In the genomic region with DNA sequence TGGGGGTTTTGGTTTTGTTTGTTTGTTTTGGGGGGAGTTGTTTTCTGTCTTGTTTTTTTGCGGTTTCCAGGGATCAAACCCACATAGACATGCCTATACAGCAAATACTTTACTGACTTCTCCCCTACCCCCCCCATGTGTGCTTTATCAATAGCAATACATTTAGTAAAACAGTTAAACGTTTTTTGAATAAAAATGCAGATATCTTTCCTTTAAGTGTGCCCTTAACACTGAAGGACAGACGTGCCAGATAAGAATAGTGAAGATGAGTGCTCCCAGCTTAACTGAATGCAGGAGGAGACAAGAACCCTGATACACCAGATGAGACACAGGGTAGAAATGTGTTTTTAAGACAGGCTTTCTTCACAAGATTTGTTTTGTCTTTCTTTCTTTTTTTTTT, we compare ENCODE assay signal across 1 mouse cellular context.
TF ChIP-seq lines count a peak whose summit lies in the region.

No protein-coding gene starts in this region.

TF ChIP-seq in MEL, 35 proteins besides CTCF, POLR2A, EP300 and RAD21:
- TF ChIP-seq SIN3A (IDR thresholded peaks at IDR 0.05; ENCODE audit: low read length) (peak; percentile 76), HCFC1 (IDR thresholded peaks at IDR 0.05; ENCODE audit: low read depth, low read length) (peak; percentile 21; the same call in 1 of the 2 replicates), NELFE (IDR thresholded peaks at IDR 0.05; ENCODE audit: low read depth, low read length) (no peak), TCF12 (IDR thresholded peaks at IDR 0.05; ENCODE audit: low read depth, low read length) (peak; percentile 91), ZNF384 (IDR thresholded peaks at IDR 0.05; ENCODE audit: low read depth, low read length) (peak; percentile 32; the same call in 1 of the 2 replicates), E2F4 (IDR thresholded peaks at IDR 0.05; ENCODE audit: borderline replicate concordance, low read depth, low read length) (no peak), MXI1 (IDR thresholded peaks at IDR 0.05; ENCODE audit: low read depth, low read length) (no peak; the same call in 1 of the 2 replicates), ZMIZ1 (IDR thresholded peaks at IDR 0.05; ENCODE audit: low read depth, low read length) (no peak), MAFK (IDR thresholded peaks at IDR 0.05; ENCODE audit: borderline replicate concordance, low read depth, low read length) (0 out of 2 replicates have a peak, but pooled peaks have one; percentile 30), ETS1 (IDR thresholded peaks at IDR 0.05; ENCODE audit: low read depth, low read length) (peak; percentile 74), MAZ (IDR thresholded peaks at IDR 0.05; ENCODE audit: low read depth, low read length) (peak; percentile 57; the same call in 1 of the 2 replicates), MYB (IDR thresholded peaks at IDR 0.05; ENCODE audit: low read depth, low read length) (peak; percentile 98), BHLHE40 (IDR thresholded peaks at IDR 0.05; ENCODE audit: borderline replicate concordance, low read depth, low read length) (peak; percentile 74; the same call in 1 of the 2 replicates), MYC (IDR thresholded peaks at IDR 0.05; ENCODE audit: low read depth, low read length) (0 out of 2 replicates have a peak, but pooled peaks have one; percentile 42), TAL1 (IDR thresholded peaks at IDR 0.05; ENCODE audit: low read length) (0 out of 2 replicates have a peak, but pooled peaks have one; percentile 11), MAX (IDR thresholded peaks at IDR 0.05; ENCODE audit: low read length) (peak; percentile 39; the same call in 1 of the 2 replicates), POLR2AphosphoS2 (IDR thresholded peaks at IDR 0.05; ENCODE audit: low read length) (peak; percentile 39; the same call in 1 of the 2 replicates), GATA1 (IDR thresholded peaks at IDR 0.05; ENCODE audit: low read depth, low read length) (peak; percentile 88)
